Mouse (Mus musculus): ENCODE measurements at regions not wholly inside any gene's neighbourhood (a gene's known extent, or its start where the extent isn't known, plus 50 kb on each side); places are given as distances from the start of the nearest gene placed in this dataset.

DNA sequence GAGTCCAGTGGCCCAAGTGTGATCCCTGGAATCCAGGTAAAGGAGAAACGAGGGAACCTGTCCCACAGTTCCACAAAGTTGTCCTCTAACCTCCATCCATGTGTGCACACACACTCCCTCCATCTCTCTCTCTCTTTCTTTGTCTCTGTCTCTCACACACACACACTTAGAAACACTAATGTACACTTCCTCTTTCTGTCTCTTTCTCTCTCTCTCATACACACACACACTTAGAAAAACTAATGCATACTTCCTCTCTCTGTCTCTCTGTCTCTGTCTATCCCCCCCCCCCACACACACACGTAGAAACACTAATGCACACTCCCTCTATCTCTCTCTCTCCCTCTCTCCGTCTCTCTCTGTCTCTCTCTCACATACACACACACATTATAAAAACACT lies 61.2 kb upstream of the Bmp2k start:
- TF ChIP-seq GATA1 (IDR thresholded peaks at IDR 0.05; ENCODE audit: low read length), result no peak
- no peak for TF ChIP-seq TAL1 (IDR thresholded peaks at IDR 0.05; ENCODE audit: low read length)
